Mouse (Mus musculus) adrenal gland, adult 2 months (tissue): ENCODE data around the gene Cpeb4. TPM values are rescaled to one million over a fixed set of nuclear protein-coding genes. Genes with fewer than 3 reads are reported as not detected.

Experiments
- DNase-seq: peaks from one replicate; pipeline ENCODE4 v3.0.0; 2021
- polyA plus RNA-seq: library from polyadenylated mRNA; depleted of rRNA; stranded (reverse); fragments of >200 nt; gene quantifications from 2 replicates; pipeline ENCODE4 v1.2.3, GENCODE M21; 2012
- total RNA-seq, 2 experiments: library from RNA; stranded (reverse); gene quantifications; 2 replicates each; pipeline ENCODE4 v1.2.3; 2021

Gene Cpeb4
- total and polyA plus RNA-seq, 3 experiments, result 12.3 to 200 (median 70.1) TPM

DNA sequence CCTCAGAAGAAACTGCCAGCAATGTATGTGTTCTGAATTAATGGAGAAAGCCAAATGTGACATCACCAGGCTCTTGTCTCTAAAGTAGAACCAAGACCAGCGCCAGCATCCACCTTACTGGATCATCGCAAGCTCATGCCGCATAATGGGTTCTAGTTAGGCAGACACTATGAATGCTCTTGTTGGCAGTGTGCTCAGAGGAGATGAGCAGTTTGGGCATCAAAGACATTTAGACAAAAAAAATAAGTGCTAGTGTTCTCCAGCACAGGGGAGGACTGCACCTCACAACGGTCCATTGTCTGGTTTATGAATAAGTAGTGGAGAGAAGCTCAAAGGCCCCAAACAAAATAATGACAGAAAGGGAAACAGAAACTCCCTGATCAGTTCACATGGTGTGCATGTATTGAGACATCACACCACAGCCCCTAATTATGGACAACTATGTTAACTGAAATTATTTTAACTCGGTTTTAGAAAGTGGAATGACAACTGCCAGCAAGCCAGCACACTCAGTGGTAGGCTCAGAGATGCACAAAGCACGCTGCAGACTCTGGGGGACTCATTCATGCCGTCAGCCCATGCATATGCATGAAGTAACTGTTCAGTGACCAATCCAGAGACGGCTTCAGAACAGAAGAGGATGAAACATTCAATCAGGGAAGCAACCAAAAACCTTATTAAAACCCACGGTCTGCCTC is 25.1 kb upstream of the Cpeb4 start:
- DNase-seq, result no peak

DNA sequence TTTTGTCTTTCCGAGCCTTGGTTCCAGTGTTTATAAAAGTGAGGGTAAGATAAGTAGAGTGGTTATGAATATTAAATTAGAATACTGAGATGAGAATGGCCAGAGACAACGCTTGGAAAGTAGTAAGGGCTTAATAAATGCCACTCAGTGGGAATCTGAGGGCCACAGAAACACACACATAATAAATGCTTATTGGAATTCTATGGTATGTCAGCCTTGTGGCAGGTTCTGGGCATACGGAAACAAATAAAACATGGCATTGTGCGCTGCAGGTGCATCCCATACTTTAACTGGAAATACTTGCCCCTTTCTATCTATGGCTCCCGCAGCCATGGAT is 24.6 kb upstream of the Cpeb4 start:
- DNase-seq, result no peak

DNA sequence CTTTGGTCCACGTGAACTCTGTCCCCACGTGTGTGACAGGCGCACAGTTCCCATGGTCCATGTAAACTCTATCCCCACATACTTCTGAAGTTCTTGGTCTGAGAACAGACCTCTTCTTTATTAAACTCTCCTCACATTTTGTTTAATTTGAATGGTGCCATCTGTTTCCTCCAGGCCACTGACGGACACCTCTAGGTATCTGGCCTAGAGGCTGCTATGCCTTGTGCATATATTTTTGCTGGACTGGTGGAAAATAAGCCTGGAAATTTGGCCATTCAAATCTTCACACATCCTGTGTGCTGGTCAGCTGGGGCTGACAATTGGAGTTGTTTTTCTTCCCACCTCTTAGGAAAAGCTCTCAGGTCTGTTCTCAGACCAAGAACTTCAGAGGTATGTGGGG is 23.3 kb upstream of the Cpeb4 start:
- DNase-seq, result no peak

DNA sequence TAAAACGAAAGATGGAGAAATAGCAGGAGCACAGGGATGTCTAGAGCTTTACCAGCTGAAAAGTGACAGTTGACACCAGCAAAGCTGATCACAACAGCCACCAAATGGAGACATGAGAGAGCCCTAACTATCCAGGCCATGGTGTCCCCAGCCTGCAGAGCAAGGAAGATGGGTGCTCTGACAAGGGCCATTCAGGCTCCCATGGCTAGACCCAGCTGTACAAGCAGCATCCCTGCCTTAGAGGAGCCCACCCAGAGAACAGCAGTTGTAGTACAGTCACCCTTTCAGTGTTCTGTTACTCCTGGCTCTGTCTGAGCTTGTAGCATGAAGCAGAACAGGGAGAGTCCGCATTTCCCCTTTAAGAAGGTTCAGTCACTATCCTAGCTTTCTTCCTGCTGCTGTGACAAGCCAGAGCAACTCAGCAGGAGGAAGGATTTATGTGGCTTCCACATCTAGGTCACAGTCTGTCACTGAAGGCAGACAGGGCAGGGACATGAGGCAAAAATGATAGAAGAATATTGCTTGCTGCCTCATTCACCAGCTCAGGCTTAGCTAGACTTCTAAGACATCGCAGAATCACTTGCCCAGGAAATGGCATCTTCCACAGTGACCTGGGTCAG is 21.7 kb upstream of the Cpeb4 start:
- peak; percentile 44 for DNase-seq

DNA sequence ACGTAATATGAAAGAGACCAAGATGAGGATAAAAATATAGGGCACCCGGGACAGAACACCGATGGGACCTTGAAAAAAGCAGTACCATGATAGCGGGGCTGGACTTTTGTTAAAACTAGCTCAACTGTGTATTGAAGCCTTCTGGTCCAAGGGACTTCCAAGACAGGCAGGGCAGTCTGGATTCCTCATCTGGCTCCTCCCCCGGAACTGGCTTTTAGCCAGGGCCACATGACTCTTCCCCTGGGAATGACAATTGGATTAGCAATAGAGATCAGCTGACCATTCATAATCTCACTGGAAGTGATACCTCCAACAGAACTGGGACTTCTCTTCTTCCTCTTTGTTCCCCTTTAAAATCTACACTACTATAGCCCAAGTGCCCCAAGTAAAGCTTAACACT is 21.0 kb upstream of the Cpeb4 start:
- peak; percentile 88 for DNase-seq

DNA sequence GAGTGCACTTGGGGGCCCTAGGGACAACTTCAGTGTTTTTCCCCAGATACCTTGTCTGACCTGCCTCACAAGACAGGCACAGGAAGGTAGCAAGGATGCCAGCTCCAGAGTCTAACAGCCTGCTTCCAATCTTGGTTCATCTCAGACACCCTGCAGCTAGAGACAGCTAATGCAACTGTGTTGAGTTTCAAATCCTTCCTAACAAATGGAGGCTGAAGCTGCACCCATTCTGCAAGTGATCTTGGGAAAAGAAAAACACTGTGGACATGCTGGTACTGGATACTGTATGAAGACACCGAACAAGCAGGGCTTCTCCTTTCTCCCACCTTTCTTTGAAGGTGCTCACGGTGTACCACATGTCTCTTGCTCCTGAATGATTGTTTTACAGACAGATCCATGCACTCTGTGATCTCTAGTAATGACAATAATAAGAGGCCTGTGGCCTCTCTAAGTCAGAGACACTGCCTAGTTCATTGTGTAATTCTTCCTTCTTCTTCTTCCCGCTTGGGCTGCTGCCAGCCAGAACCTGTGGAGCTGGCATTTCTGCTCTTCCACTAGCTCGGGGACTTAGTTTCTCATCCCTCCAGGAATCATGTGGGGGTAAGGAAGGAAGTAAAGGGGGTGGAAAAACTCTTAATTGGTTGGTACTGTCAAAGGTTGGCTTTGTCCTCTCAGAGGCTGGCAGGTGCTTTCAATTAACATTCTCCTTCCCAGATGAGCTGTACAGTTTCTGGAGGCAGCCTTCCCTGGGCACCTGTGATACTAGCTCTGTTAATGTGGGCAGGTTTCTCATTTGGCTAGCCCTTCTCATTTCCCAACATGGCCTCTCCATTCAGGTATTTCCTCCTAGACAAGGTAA is 20.1 kb upstream of the Cpeb4 start:
- no peak for DNase-seq

DNA sequence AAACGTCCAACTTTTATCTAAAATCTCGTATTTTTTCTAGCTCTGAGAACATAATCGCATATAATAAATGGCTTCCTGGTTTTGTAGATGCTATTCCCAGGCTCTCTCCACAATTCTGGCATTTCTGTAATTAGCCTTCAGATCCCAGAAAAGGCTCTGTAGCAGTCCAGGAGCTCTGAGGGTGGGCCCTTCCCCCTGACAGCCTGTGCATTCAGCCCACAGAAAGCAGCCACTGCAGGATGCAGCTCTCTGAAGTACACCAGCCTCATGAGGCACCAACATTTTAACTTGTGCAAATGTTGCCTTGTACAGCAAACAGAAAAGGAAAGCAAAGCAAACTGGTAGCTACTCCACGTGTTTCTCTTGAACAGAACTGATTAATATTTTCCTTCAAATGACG is 17.1 kb upstream of the Cpeb4 start:
- DNase-seq, result no peak

DNA sequence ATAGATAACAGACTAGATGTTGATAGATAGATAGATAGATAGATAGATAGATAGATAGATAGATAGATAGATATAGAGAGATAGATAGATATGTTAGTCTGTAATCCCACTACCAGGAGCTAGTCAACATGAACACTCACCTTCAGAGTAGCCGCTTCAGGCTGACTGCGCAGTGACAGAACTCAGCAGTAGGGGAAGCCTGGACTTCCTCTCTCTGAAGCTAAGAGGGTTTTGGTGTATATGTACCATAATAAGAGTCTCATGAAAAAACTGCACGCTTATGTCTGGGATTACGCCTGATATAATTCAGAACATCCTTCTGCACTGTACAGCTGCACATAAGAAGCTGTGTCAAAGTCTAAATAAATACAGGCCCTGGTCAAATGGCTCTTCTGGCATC is 14.5 kb upstream of the Cpeb4 start:
- no peak for DNase-seq

DNA sequence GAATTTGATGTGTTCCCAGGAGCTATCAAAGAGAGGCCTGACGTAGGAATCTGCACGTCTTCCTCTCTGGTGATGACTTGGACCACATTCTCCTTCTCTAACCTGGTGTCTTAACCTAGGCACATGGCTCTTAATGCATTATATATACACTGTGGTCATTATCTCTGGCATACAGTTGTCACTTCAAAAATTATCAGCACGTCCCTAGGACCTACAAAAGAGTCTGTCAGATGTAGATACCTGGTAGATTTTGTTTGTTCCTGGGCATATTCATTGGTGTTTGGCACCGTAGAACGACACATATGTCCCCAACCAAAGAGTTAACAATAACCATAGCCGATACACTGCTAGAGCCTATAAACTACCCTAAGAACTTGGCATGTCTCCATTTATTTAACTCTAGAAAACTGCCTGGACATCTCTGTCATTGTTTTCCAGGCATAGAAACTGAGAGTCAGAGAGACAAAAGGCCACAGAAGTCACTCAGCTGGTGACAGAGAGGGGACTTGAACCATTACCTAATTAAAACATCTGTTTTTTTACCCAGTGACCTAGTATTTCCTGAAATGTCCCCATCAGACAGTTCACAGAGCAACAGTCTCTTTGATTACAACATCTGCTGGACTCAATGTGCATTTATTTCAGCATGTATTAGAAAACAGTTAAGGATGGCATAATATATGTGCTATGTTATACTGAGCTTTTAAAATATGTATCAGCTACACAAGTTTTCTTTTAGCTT is 10.7 kb upstream of the Cpeb4 start:
- DNase-seq, result no peak

DNA sequence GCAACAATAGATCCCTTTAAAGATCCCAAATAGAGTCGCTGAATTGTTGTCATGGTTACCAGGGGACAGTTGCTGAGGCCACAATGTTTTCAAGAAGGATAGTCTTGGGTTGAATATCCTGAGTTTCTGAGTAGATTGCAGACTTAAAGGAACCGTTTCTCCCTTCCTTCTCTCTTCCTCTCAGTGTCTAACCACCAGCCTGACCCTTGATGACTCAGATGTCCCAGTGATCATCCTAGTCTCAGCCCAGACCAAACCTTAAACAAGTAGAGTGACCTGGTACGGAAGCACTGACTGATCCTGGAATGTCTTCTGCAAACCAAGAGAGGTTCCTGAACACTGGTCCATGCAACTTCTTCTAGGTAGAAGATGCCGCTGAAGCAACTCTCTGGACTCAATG is 4.0 kb upstream of the Cpeb4 start:
- no peak for DNase-seq

DNA sequence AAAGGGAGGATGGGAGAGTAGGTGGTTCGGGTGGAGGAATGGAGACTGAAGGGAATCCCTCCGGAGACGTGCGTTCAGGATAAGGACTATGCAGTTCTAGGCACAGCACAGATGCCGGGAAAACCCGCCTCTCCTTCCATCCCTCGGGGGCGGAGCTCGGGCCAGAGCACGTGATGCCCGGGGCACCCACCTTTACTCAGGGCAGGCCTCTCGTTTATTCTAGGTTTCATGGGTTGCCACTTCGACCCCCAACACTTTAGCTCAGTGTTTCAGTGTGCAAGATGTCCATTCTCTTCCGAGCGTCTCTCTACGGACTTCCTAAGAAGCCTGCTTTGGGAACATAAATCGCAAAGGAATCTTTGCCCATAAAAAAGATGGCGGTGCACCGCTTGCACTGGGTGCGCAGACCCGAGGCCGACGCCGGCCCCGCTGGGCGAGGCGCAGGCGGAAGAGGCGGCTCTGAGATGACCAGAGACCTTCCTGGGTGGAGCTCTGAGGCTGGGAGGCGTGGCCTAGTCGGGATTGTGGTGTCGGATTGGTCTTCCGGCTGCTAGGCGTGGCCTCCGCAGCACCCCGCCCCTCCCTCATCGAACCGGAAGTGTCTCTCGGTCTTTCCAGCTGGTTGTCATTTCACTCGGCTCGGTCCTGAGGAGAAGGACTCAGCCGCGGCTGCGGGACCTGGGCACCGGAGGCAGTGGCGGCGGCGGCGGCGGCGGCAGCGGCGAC is 1.6 kb upstream of the Cpeb4 start:
- DNase-seq, result peak; percentile 99

DNA sequence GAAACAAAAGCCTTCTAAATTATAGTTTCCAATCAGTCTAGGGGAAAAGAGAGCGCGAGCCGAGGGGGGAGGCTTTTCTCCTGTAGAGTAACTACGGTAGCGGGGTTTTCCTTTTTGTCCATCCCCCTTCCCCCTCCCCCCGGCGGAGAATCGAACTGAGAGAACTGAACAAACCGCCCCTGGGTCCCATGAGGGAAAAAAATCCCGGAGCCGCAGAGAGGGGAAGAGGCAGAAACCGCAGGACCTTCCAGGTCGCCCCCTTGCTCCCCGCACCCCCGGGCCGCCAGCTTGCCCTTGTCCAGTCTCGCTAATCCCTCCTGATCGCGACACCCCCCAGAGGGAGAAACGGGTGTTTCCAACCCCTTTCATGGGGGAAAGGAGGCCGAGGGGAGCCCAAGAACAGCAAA is 873 bp upstream of the Cpeb4 start:
- DNase-seq, result peak; percentile 73

DNA sequence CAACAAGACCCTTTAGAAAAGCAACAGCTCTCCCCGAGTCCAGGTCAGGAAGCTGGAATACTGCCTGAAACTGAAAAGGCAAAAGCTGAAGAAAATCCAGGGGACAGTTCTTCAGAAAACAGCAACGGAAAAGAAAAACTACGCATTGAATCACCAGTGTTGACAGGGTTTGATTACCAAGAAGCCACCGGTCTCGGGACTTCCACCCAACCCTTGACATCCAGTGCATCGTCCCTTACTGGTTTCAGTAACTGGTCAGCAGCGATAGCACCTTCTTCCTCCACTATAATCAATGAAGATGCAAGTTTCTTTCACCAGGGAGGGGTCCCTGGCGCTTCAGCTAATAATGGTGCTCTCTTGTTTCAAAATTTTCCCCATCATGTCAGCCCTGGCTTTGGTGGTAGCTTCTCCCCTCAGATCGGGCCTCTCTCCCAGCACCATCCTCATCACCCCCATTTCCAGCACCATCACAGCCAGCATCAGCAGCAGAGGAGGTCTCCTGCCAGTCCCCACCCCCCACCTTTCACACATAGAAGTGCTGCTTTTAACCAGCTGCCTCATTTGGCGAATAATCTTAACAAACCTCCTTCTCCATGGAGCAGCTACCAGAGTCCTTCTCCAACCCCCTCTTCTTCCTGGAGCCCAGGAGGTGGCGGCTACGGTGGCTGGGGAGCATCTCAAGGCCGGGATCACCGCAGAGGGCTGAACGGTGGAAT is 693 bp downstream of the Cpeb4 start:
- peak; percentile 70 for DNase-seq

DNA sequence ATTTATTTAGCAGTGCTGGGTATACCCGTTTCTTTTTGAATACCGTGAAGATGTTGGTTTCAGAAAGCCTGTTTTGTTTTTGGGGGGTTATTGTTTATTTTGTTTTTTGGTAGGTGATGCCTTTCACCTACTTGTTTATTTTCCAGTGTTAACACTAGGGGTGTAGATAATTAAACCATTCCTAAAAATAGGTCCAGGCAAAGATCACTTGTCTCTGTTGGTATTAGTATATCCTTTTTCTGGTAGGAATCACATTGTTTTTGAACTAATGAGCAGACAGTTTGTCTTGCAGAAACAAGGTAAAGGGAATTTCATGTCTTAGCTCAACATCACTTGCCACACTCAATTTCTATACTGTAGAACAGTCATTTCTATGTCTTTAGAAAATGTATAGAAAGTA is 2.1 kb downstream of the Cpeb4 start:
- DNase-seq, result no peak

DNA sequence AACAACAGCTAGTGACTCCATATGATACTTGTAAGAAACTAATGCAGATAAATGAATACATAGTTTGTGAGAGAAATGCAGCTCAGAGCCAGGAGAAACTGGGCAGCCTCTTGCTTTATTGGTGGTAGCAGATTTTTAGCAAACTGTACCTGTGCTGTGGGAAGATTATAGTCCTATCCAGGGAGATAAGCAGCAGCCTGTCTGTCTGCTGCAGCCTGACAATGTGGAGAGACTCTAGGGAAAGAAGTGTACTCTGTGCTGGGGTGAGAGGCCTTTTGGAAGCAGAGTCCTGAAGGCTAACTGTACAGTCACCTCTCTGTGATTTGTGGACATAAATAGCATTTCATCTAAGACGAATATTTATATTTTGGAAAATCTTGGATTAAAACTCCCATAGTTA is 11.7 kb downstream of the Cpeb4 start:
- DNase-seq, result no peak

DNA sequence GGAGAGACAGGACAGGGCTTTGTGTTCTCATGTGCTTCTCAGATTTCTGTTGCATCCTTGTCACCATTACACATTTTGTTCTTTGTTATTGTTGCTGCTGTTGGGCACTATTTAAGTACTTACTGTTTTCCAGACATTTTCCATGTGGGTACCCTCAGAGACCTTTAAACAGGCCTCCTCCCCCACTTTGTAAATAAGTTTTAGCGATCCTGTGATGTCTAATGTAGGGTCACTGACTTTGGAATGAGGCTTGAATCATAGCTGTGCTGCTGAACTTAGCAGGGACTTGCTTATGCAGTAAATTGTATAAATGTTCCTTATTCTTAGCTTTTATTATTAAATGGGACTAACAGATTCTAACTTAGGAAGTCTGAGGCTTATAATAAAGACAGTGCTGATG is 13.8 kb downstream of the Cpeb4 start:
- DNase-seq, result no peak

DNA sequence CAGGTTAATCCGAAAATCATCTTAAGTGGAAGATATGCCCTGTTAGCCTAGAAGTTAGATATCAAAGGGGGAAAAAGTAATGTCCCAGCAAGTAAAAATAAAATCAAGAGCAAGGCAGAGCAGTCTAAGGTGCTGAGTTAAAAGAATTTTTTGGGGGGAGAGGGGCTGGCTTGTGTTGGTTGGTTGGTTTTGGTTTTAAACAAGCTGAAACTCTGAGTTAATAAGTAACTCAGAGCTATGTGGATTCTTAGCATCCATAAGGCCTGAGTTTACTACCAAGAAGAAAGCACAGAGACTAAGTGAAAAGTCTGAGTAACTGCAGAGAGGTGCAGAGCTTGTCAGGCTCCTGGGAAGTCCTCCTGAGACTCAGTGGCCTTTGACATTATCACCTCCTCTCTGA is 16.2 kb downstream of the Cpeb4 start:
- no peak for DNase-seq

DNA sequence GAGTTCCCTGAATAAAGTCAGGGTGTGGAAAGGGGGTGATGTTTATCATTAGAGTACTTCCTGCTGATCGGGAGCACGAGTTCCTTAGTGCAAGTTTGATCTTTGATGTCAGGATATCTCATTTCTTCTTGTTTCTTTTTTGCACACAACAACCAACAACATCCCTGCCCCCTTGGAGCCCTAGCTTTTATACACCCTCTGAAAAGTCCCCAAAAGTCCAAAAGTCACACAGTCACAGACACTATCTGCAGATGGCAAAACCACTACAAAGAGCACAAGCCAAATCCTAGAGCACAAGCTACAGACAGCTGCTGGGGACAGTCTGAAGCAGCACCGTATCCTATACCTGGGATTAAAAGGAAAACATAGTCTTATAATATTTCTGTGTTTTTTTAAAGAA is 20.1 kb downstream of the Cpeb4 start:
- DNase-seq, result no peak

DNA sequence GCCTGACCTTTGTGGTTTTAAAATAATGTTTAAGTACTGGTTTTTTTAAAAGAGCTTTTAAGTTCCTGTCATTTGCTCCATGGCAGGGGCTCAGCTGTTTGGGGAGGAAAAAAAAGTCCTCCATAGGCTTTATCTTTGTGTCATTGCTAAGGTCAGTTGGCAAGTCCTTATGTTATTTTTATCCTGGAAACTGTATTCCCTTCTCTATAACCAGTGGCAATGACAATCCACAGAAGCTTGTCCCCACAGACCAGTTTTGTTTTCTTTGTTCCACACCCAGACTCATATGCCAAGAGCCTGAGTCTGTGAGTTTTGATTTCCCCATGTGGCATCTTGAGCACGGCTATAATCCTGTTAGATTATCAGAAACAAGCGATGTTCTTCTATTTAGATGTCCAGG is 21.6 kb downstream of the Cpeb4 start:
- no peak for DNase-seq

DNA sequence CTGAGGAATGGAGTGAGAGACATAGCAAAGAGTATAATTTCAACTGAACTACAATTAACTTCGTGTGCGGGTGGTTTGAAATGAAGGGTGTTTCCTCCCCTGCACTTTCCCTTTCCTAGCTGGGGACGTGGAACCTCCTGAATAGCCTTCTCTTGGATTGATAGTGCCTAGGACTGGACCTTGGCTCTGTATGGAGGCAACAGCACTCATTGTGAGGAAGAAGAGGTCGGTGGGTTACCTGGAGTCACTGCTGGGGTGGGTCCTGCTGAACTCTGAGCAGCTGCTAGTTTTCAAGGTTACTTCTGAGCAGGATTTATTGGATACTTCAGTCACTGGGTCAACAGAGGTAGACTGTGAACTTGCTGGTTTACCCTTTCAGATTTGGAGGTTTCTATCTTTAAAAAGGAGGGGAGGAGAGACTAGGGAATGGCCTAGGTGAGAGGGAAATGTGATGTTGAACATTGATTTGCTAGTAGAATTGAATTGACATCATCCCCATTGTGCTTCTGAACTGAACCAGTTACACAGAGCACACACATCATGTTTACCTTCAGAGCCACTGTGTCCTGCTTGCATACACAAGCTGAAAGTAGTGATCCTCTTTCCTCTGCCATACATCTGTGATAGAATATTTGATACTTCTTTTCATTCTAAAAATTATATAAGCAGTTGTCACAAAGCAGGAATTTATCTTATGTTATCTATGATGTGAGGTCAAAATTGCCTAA is 24.2 kb downstream of the Cpeb4 start:
- DNase-seq, result no peak

DNA sequence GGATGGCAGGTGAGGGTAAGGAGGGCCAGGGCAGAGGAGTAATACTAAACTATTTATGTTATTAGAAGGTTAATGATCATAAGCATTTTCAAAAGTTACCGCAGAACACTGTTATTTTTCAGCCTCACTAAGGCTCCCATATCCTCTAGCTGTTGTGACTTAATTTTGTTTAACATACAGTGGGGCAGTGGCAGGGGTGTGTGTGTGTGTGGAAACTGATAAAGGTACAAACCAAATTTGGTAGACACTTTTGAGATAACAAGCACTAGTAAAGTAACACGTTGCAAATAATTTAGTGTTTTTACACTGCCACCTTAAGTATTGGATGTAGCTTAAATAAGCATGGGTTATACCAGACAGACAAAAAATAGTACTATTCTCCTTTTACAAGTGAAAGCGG is 24.9 kb downstream of the Cpeb4 start:
- DNase-seq, result no peak
